Mouse (Mus musculus) A20 (cell line): ENCODE measurements around the gene Cast.

Source experiments
- DNase-seq: peaks from one replicate; pipeline ENCODE4 v3.0.0-alpha.2; 2011; ENCODE audit warnings: low read depth, low spot score

Gene Cast

GRCm38 (mm10) chr13:74808152-74808929 lies at the start of gene Cast:
Gene Cast (minus strand): TSS chr13:74808810.
- DNase-seq: peak; percentile 82

- DNase-seq: peak; percentile 84
Observed at GRCm38 (mm10) chr13:74854338-74855047, 45.9 kb upstream of the Cast start.

- DNase-seq: no peak
Observed at GRCm38 (mm10) chr13:74850823-74851222, 42.2 kb upstream of the Cast start.

DNA sequence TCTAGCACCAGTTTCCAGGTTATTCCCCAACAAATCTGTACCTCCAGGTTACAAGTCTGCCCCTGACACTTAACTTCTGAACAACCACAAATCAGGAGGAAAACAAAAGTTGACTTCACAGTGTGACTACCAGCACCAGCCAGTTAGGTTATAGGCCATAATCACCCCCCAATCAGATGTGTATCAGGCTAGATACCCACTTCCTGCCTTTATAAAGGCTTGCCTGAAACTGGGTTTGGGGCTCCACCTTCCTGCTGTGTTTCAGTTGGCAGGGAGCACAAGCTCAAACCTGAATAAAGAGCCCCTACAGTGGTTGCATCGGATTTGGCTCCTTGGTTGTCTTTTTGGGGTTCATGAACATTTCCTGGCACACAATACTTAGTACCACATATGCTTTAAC lies 37.3 kb upstream of the Cast start:
- no peak for DNase-seq

GRCm38 (mm10) chr13:74834543-74834942 lies 25.9 kb upstream of the Cast start:
- no peak for DNase-seq

DNA sequence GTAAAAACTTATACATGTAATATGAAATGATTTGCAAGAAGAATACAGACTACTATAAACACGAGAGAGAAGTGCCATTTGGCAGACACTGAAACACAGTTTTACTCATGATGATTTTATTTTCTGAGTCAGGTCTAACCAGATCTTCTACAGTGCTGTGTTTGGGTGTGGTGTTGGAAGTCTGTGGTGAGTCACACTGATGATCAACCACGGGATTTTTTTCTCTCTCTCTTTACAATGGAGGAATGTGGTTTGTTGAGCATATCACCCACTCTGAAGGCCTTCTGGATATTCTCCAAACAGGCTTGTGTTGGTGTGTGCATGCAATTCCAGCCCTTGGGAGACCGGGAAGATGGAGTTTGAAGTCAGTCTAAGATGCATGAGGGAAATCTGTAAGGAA lies 13.5 kb upstream of the Cast start:
- DNase-seq: no peak

GRCm38 (mm10) chr13:74815753-74816152 lies 7.1 kb upstream of the Cast start:
- peak; percentile 7 for DNase-seq

DNA sequence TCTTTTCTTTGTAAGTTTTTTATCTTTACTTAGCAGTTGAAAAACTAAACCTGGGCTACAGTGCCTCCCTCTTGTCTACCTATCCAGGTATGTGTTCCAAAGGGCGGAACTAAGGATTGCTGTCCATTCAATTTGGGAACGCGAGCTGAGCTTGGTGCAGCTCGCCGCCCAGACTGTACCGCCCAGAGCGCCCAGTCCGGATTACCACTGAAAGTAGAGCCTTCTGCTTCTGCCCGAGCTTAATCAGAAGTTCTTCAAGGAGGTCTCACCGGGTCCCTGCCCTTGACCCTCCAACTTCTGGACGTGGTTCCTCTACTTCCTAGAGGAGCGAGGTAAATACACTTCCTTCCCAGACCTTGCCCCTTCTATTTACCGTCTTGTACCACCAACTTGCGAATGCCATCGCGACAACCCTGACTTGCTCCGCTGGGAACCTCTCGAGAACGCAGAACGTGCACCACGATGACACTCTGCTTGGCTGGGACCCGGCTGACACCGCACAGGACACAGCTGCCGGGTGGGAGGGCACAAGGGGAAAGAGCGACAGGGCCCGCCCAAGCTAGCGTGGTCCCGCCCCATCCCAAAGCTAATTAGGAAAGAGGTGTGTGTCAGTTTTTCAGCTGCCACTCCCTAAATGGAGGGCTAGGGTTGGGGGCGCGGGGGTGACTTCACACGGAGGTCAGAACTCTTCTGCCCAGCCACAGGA lies 1.0 kb downstream of the Cast start:
- DNase-seq: peak; percentile 89

DNA sequence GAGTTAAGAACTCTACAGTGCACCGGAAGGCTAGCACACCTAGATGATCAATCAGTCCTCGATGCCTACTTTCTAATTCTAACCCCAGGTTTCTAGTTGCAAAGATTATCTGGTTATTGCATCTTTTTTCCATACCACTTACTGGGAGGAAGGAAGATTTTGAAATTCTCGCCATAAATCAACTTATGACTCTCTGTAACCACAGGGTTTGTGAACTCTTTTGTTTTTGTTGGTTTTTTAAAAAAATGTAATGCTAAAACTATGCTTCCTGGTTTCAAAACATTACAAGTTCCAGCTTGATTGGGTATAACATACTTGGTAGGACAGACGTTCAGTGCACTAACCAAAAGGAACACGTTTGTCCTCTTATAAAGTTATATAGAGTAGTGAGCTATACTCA lies 1.7 kb downstream of the Cast start:
- DNase-seq: peak; percentile 15

GRCm38 (mm10) chr13:74794435-74794834 lies 14.2 kb downstream of the Cast start:
- DNase-seq: no peak

DNA sequence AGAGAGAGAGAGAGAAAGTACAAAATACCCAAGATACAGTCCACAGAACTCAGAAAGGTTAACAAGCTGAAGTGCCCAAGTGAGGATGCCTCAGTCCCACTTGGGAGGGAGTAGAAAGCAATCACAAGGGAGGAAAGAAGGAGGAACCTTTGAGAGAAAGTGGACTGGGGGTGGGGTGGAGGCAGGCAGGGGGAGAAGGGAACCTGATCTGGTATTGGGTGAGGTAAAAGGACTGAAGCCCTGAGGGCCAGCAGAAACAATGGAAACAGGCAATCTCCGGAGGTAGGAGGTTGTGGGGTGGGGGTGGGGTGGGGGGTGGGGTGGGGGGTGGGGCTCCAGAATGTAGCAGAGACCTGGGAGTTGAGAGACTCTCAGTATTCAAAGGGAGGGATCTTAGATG lies 20.9 kb downstream of the Cast start:
- no peak for DNase-seq

DNA sequence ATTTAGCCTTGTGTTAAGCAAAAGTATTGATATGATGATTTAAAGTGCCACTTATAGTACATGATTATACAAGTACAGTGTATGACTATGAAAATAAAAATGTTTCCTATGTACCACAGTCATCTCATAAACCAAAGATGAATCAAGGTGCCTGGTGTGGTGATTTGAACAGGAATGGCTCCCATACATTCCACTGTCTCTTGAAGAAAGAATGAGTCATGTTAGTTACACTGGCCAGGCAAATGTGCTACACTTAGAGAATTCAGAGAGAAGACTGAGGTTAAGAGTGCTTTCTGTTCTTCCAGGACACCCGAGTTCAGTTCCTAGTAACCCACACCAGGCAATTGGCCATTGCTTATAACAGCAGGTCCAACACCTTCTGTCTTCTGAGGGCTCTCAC lies 36.5 kb downstream of the Cast start:
- no peak for DNase-seq

GRCm38 (mm10) chr13:74770480-74770879 lies 38.1 kb downstream of the Cast start:
- peak; percentile 96 for DNase-seq

DNA sequence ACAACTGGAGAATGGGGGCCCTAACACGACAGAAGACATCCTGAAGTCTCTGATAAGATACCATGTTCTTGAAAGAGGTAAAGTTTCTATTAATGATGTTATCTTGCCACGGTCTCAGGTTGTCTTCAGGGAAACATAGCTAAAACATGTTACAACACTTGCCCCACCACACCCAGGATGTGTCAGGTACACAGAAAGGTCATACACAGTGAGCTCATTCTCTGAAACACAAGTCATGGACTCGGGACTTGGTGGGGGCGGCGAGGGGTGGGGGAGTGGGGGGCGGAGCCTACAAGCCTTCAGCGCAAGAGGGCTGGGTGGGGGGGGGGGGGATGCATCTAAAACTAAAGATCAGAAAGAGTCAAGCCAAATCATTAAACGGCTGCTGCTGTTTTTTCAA lies 38.7 kb downstream of the Cast start:
- DNase-seq: peak; percentile 30

GRCm38 (mm10) chr13:74767186-74767585 lies 41.4 kb downstream of the Cast start:
- no peak for DNase-seq

DNA sequence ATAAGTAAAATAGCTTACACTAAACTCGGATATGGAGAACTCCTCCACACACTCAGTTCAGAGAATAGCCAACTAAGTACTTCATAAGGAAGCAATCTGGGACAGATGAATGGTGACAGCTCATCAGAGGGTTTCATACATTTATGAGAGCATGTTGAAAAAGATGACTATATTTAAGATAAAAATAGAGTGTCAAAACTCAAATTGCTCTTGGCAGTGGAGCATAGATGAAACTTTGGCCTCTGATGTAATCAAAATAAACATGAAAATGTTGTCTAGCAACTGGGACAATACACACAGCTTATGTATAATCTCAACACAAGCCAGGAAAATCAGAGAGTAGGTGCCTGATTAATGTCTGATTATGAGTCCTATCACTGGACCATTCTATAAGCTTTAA lies 45.9 kb downstream of the Cast start:
- no peak for DNase-seq

GRCm38 (mm10) chr13:74759152-74759551 lies 49.5 kb downstream of the Cast start:
- peak; percentile 28 for DNase-seq

DNA sequence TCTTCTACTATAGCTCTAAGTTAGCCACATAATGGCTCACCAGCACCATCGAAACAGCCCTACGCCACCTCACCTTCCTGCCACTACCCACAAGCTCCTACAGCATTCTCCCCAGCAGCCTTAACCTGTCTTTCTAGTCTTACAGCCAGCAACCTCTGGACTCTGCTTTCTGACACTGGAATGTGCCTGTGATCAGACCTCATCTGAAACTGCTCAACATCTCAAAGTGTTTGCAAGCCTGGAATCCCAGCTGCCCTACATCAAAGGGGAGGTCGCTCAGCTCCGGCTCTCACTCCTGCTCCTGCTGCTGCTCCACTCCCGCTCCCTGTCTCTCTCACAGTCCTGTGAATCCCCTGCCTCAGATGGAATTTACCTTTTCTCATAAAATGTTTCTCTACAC lies 65.4 kb downstream of the Cast start:
- no peak for DNase-seq

GRCm38 (mm10) chr13:74736396-74736795 lies 72.2 kb downstream of the Cast start:
- DNase-seq: no peak

DNA sequence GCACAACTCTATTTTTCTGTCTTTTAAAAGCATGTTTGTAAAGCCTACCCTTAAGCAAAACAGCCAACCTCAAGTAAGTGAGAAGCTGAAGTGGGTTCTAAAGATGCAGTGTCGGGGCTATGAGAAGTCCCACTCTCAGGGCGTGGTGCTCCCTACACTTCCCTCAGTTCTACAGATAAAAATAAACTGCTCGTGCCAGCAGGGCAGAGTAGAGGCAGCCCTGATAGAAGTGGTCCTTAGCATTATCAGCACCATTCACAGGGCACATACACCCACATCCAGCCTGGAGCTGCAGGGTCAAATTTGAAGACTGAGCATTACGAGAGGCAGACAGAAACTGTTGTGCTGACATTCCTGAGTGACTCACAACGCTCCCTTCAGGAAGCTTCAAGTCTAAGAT lies 72.8 kb downstream of the Cast start:
- no peak for DNase-seq

- no peak for DNase-seq
Observed at GRCm38 (mm10) chr13:74733726-74734125, 74.9 kb downstream of the Cast start.

DNA sequence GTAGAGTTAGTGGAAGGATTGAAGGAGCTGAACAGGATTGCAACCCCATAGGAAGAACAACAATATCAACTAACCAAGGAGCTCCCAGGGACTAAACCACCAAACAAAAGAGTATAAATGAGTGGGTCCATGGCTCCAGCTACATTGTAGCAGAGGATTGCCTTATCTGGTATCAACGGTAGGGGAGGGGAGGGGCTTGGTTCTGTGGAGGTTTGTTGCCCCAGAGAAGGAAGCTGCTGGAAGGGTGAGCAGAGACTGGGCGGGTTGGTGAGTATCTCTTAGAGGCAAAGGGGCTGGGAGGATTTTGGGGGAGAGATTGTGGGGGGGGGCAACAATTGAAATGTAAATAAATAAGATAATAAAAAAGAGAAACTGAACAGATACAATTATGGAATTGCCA lies 89.6 kb downstream of the Cast start:
- DNase-seq: no peak

GRCm38 (mm10) chr13:74696225-74696624 lies 112.4 kb downstream of the Cast start:
- DNase-seq: no peak
